Mouse (Mus musculus): Measurements from ENCODE around the gene Acr. TPM values are rescaled to one million over a fixed set of nuclear protein-coding genes. Genes with fewer than 3 reads are reported as not detected.

Acr gene
- polyA plus RNA-seq, 1 experiment from 2014 or later: not detected

- WGBS: 80% methylated on average over 12 of the region's 12 CpGs
- H3K9me3 ChIP-seq (replicated peaks; ENCODE audit: control insufficient read depth, low read length): no peaks in the 10 kb centered on the region
- no peaks in the 10 kb centered on the region for H3K27me3 ChIP-seq (ENCODE audit: control insufficient read depth, insufficient read depth, low read length)
- ATAC-seq (replicated peaks; ENCODE audit: insufficient number of reproducible peaks, low FRiP score, low TSS enrichment, low read depth) (no peak), DNase-seq (ENCODE audit: low spot score) (no peak)
- H3K27ac ChIP-seq (replicated peaks; ENCODE audit: low read depth, low read length): no peak overlapping the region
- H3K9ac ChIP-seq (replicated peaks; ENCODE audit: low read length): no peak overlapping the region
- no peaks in the 10 kb centered on the region for H3K36me3 ChIP-seq (replicated peaks; ENCODE audit: control insufficient read depth, insufficient read depth, low read depth, low read length)
- H3K4me3 ChIP-seq (ENCODE audit: low read depth, low read length): no peak overlapping the region
- no peaks in the 10 kb centered on the region for H3K4me1 ChIP-seq (ENCODE audit: control insufficient read depth, insufficient read depth, low read length)
- H3K4me2 ChIP-seq (ENCODE audit: low read depth, low read length): no peak overlapping the region
Observed at GRCm38 (mm10) chr15:89605822-89606570, 37.9 kb downstream of the Acr start.

- H3K27ac ChIP-seq (replicated peaks; ENCODE audit: low read depth, low read length): no peak overlapping the region
- WGBS: 81% methylated on average over 8 of the region's 8 CpGs
- ATAC-seq (replicated peaks; ENCODE audit: insufficient number of reproducible peaks, low FRiP score, low TSS enrichment, low read depth): no peak
- H3K36me3 ChIP-seq (replicated peaks; ENCODE audit: control insufficient read depth, insufficient read depth, low read depth, low read length): no peaks in the 10 kb centered on the region
- no peaks in the 10 kb centered on the region for H3K9me3 ChIP-seq (replicated peaks; ENCODE audit: control insufficient read depth, low read length)
- no peak for DNase-seq (ENCODE audit: low spot score)
- no peaks in the 10 kb centered on the region for H3K4me1 ChIP-seq (ENCODE audit: control insufficient read depth, insufficient read depth, low read length)
- H3K9ac ChIP-seq (replicated peaks; ENCODE audit: low read length): no peak overlapping the region
- H3K4me2 ChIP-seq (ENCODE audit: low read depth, low read length): no peak overlapping the region
- no peak overlapping the region for H3K4me3 ChIP-seq (ENCODE audit: low read depth, low read length)
- no peaks in the 10 kb centered on the region for H3K27me3 ChIP-seq (ENCODE audit: control insufficient read depth, insufficient read depth, low read length)
Observed at GRCm38 (mm10) chr15:89607480-89607879, 39.4 kb downstream of the Acr start.

GRCm38 (mm10) chr15:89607888-89608287 lies 39.8 kb downstream of the Acr start:
- H3K4me1 ChIP-seq (ENCODE audit: control insufficient read depth, insufficient read depth, low read length): no peaks in the 10 kb centered on the region
- DNase-seq (ENCODE audit: low spot score): no peak
- H3K27ac ChIP-seq (replicated peaks; ENCODE audit: low read depth, low read length): no peak overlapping the region
- no peak for ATAC-seq (replicated peaks; ENCODE audit: insufficient number of reproducible peaks, low FRiP score, low TSS enrichment, low read depth)
- 86% methylated on average over 9 of the region's 9 CpGs for WGBS
- no peak overlapping the region for H3K9ac ChIP-seq (replicated peaks; ENCODE audit: low read length)
- no peaks in the 10 kb centered on the region for H3K9me3 ChIP-seq (replicated peaks; ENCODE audit: control insufficient read depth, low read length)
- H3K36me3 ChIP-seq (replicated peaks; ENCODE audit: control insufficient read depth, insufficient read depth, low read depth, low read length): no peaks in the 10 kb centered on the region
- no peak overlapping the region for H3K4me2 ChIP-seq (ENCODE audit: low read depth, low read length)
- no peak overlapping the region for H3K4me3 ChIP-seq (ENCODE audit: low read depth, low read length)
- H3K27me3 ChIP-seq (ENCODE audit: control insufficient read depth, insufficient read depth, low read length): no peaks in the 10 kb centered on the region

- Histone ChIP-seq H3K27ac (replicated peaks; ENCODE audit: low read depth, low read length) (no peak overlapping the region), H3K4me3 (ENCODE audit: low read depth, low read length) (no peak overlapping the region), H3K4me2 (ENCODE audit: low read depth, low read length) (no peak overlapping the region), H3K9me3 (replicated peaks; ENCODE audit: control insufficient read depth, low read length) (no peaks in the 10 kb centered on the region), H3K36me3 (replicated peaks; ENCODE audit: control insufficient read depth, insufficient read depth, low read depth, low read length) (no peaks in the 10 kb centered on the region), H3K4me1 (ENCODE audit: control insufficient read depth, insufficient read depth, low read length) (no peaks in the 10 kb centered on the region), H3K9ac (replicated peaks; ENCODE audit: low read length) (no peak overlapping the region), H3K27me3 (ENCODE audit: control insufficient read depth, insufficient read depth, low read length) (no peaks in the 10 kb centered on the region)
- WGBS: 76% methylated on average over 12 of the region's 12 CpGs
- ATAC-seq (replicated peaks; ENCODE audit: insufficient number of reproducible peaks, low FRiP score, low TSS enrichment, low read depth) (0 out of 2 replicates have a peak, but pooled peaks have one; percentile 29), DNase-seq (ENCODE audit: low spot score) (peak; percentile 62)
Observed at GRCm38 (mm10) chr15:89622312-89622958, 54.3 kb downstream of the Acr start.

GRCm38 (mm10) chr15:89622959-89623625 lies 55.0 kb downstream of the Acr start:
- DNase-seq (ENCODE audit: low spot score) (no peak), ATAC-seq (replicated peaks; ENCODE audit: insufficient number of reproducible peaks, low FRiP score, low TSS enrichment, low read depth) (no peak)
- Histone ChIP-seq H3K9ac (replicated peaks; ENCODE audit: low read length) (no peak overlapping the region), H3K4me3 (ENCODE audit: low read depth, low read length) (no peak overlapping the region), H3K27ac (replicated peaks; ENCODE audit: low read depth, low read length) (no peak overlapping the region), H3K36me3 (replicated peaks; ENCODE audit: control insufficient read depth, insufficient read depth, low read depth, low read length) (no peaks in the 10 kb centered on the region), H3K4me2 (ENCODE audit: low read depth, low read length) (no peak overlapping the region), H3K27me3 (ENCODE audit: control insufficient read depth, insufficient read depth, low read length) (no peaks in the 10 kb centered on the region), H3K9me3 (replicated peaks; ENCODE audit: control insufficient read depth, low read length) (no peaks in the 10 kb centered on the region), H3K4me1 (ENCODE audit: control insufficient read depth, insufficient read depth, low read length) (no peaks in the 10 kb centered on the region)
- WGBS: 62% methylated on average over 5 of the region's 5 CpGs

- H3K27me3 ChIP-seq (ENCODE audit: control insufficient read depth, insufficient read depth, low read length): no peaks in the 10 kb centered on the region
- no peaks in the 10 kb centered on the region for H3K36me3 ChIP-seq (replicated peaks; ENCODE audit: control insufficient read depth, insufficient read depth, low read depth, low read length)
- H3K4me1 ChIP-seq (ENCODE audit: control insufficient read depth, insufficient read depth, low read length): no peaks in the 10 kb centered on the region
- DNase-seq (ENCODE audit: low spot score) (peak; percentile 87), ATAC-seq (replicated peaks; ENCODE audit: insufficient number of reproducible peaks, low FRiP score, low TSS enrichment, low read depth) (no peak)
- no peaks in the 10 kb centered on the region for H3K9me3 ChIP-seq (replicated peaks; ENCODE audit: control insufficient read depth, low read length)
- H3K27ac ChIP-seq (replicated peaks; ENCODE audit: low read depth, low read length): no peak overlapping the region
- no peak overlapping the region for H3K4me2 ChIP-seq (ENCODE audit: low read depth, low read length)
- 14% methylated on average over 6 of the region's 6 CpGs for WGBS
- H3K4me3 ChIP-seq (ENCODE audit: low read depth, low read length): no peak overlapping the region
- H3K9ac ChIP-seq (replicated peaks; ENCODE audit: low read length): no peak overlapping the region
Observed at GRCm38 (mm10) chr15:89623626-89623959, 55.5 kb downstream of the Acr start.

Other genes with a start within 250 kb of the Acr start
- gene Adm2, start 245.6 kb upstream of the Acr start, polyA plus RNA-seq (2014; fragmentation: Nextera tagmentation; extraction: Ambion mirVana): 0.26 TPM in 1 of 2 replicates, not detected in the other
- gene Miox, start 233.9 kb upstream of the Acr start, polyA plus RNA-seq (2014; fragmentation: Nextera tagmentation; extraction: Ambion mirVana): not detected in 2 replicates
- 21.6 and 33.5 TPM in 2 replicates for gene Lmf2, start 212.7 kb upstream of the Acr start, polyA plus RNA-seq (2014; fragmentation: Nextera tagmentation; extraction: Ambion mirVana)
- 158 and 171 TPM in 2 replicates for gene Ncaph2, start 212.6 kb upstream of the Acr start, polyA plus RNA-seq (2014; fragmentation: Nextera tagmentation; extraction: Ambion mirVana)
- 4.8 and 5.2 TPM in 2 replicates for gene Sco2, start 194.5 kb upstream of the Acr start, polyA plus RNA-seq (2014; fragmentation: Nextera tagmentation; extraction: Ambion mirVana)
- 1.4 and 2.1 TPM in 2 replicates for gene Tymp, start 191.3 kb upstream of the Acr start, polyA plus RNA-seq (2014; fragmentation: Nextera tagmentation; extraction: Ambion mirVana)
- 0.38 and 0.45 TPM in 2 replicates for gene Odf3b, start 189.0 kb upstream of the Acr start, polyA plus RNA-seq (2014; fragmentation: Nextera tagmentation; extraction: Ambion mirVana)
- not detected in 2 replicates for gene Klhdc7b, start 183.4 kb upstream of the Acr start, polyA plus RNA-seq (2014; fragmentation: Nextera tagmentation; extraction: Ambion mirVana)
- not detected in 2 replicates for gene Syce3, start 157.8 kb upstream of the Acr start, polyA plus RNA-seq (2014; fragmentation: Nextera tagmentation; extraction: Ambion mirVana)
- 0.22 and 0.69 TPM in 2 replicates for gene Cpt1b, start 142.5 kb upstream of the Acr start, polyA plus RNA-seq (2014; fragmentation: Nextera tagmentation; extraction: Ambion mirVana)
- gene C730034F03Rik, start 138.7 kb upstream of the Acr start, polyA plus RNA-seq (2014; fragmentation: Nextera tagmentation; extraction: Ambion mirVana): 0.63 and 2.3 TPM in 2 replicates
- 0.15 TPM in 1 of 2 replicates, not detected in the other for gene Gm44502, start 138.6 kb upstream of the Acr start, polyA plus RNA-seq (2014; fragmentation: Nextera tagmentation; extraction: Ambion mirVana)
- 42.2 and 46.5 TPM in 2 replicates for gene Chkb, start 138.4 kb upstream of the Acr start, polyA plus RNA-seq (2014; fragmentation: Nextera tagmentation; extraction: Ambion mirVana)
- 5.4 and 6.4 TPM in 2 replicates for gene Mapk8ip2, start 114.4 kb upstream of the Acr start, polyA plus RNA-seq (2014; fragmentation: Nextera tagmentation; extraction: Ambion mirVana)
- gene Arsa, start 90.9 kb upstream of the Acr start, polyA plus RNA-seq (2014; fragmentation: Nextera tagmentation; extraction: Ambion mirVana): 7.5 and 9.3 TPM in 2 replicates
- 1.5 and 1.6 TPM in 2 replicates for gene Shank3, start 68.7 kb upstream of the Acr start, polyA plus RNA-seq (2014; fragmentation: Nextera tagmentation; extraction: Ambion mirVana)
- gene Rabl2, start 23.6 kb downstream of the Acr start, polyA plus RNA-seq (2014; fragmentation: Nextera tagmentation; extraction: Ambion mirVana): 68.1 and 73.9 TPM in 2 replicates

Data from embryonic facial prominence, embryonic 11.5 days (tissue).